Comparison of ENCODE assay signal across 18 mouse cellular contexts in genomic region chr9:91900956-91901355, GRCm38 (mm10).
"Had no signal": no experiment of that assay in that cellular context is flagged by ENCODE, and none has a peak within 500 bp of the region (broad histone marks: within the 10 kb centered on the region; RNA-seq: fewer than 3 reads in every experiment).

No protein-coding gene starts in this region.

- ATAC-seq: forebrain, embryonic 13.5 days; forebrain, embryonic 14.5 days; forebrain, embryonic 15.5 days; forebrain, embryonic 16.5 days; forebrain, postnatal 0 days had no signal

- DNase-seq: cerebellum, postnatal 10 days; cerebellum, postnatal 14 days; cerebellum, postnatal 25 days; cerebellum, postnatal 36 days; embryo, embryonic 11 days; forebrain, postnatal 0 days; gastrocnemius, adult 2 months; gastrocnemius, postnatal 10 days; gastrocnemius, postnatal 14 days; gastrocnemius, postnatal 25 days; gastrocnemius, postnatal 36 days; heart, adult 11 months; heart, adult 18-20 months; heart, adult 2 months had no signal
